Mouse (Mus musculus) midbrain, postnatal 0 days (tissue): ENCODE results near the gene AW822073. TPM values are rescaled to one million over a fixed set of nuclear protein-coding genes. Genes with fewer than 3 reads are reported as not detected.
"Not testable (repeated sequence)": the region's sequence is repeated elsewhere in the genome, so short reads cannot be mapped to it uniquely, and the experiment has no call there.

Experiments used
- ATAC-seq: fragments of 200-750 bp; cut with Nextera tagmentation; 2 replicates; pipeline ENCODE4 v1.8.0; 2017; ENCODE audit warnings: moderate number of reproducible peaks, mild to moderate bottlenecking, moderate TSS enrichment, moderate library complexity; ENCODE audit not compliant: low FRiP score
- DNase-seq: peaks from one replicate; pipeline ENCODE4 v3.0.0-alpha.2; 2015; ENCODE audit warnings: low spot score
- H3K27ac ChIP-seq: fragments of 300-500 bp; sonication (generic); 2 replicates; pipeline ENCODE4 v1.5.1; 2014; ENCODE audit warnings: low read depth, mild to moderate bottlenecking, low read length, mixed read lengths
- H3K27me3 ChIP-seq: fragments of 300-500 bp; sonication (generic); 2 replicates; pipeline ENCODE4 v1.6.1; 2014; ENCODE audit warnings: low read length, control low read depth, mixed read lengths; ENCODE audit not compliant: insufficient read depth
- H3K36me3 ChIP-seq: fragments of 300-500 bp; sonication (generic); 2 replicates; pipeline ENCODE4 v1.6.1; 2014; ENCODE audit warnings: low read length, control low read depth, mixed read lengths; ENCODE audit not compliant: insufficient read depth
- H3K4me1 ChIP-seq: fragments of 300-500 bp; sonication (generic); 2 replicates; pipeline ENCODE4 v1.6.1; 2014; ENCODE audit warnings: mild to moderate bottlenecking, control low read depth, antibody characterized with exemption, low read length, mixed read lengths; ENCODE audit not compliant: insufficient read depth
- H3K4me2 ChIP-seq: fragments of 300-500 bp; sonication (generic); 2 replicates; pipeline ENCODE4 v1.6.1; 2014; ENCODE audit warnings: low read depth, mild to moderate bottlenecking, low read length, mixed read lengths; ENCODE audit not compliant: poor library complexity, severe bottlenecking
- H3K4me3 ChIP-seq: fragments of 300-500 bp; sonication (generic); 2 replicates; pipeline ENCODE4 v1.5.1; 2014; ENCODE audit warnings: low read depth, mild to moderate bottlenecking, low read length, moderate library complexity
- H3K9ac ChIP-seq: fragments of 300-500 bp; sonication (generic); replicated peaks from 2 replicates; pipeline ENCODE4 v1.6.1; 2014; ENCODE audit warnings: mild to moderate bottlenecking, low read length, moderate library complexity, mixed read lengths; ENCODE audit not compliant: poor library complexity, severe bottlenecking
- H3K9me3 ChIP-seq: fragments of 300-500 bp; sonication (generic); 2 replicates; pipeline ENCODE4 v1.6.1; 2016; ENCODE audit warnings: low read length, control low read depth
- CTCF ChIP-seq: IDR thresholded peaks from 2 replicates; pipeline ENCODE4 v1.5.1; 2016; ENCODE audit warnings: antibody characterized with exemption, mild to moderate bottlenecking
- WGBS: fragments of 180-500 bp; shearing (Covaris S2); extraction: QIAGEN DNeasy Blood & Tissue Kit; methylation state at CpG from one replicate; pipeline ENCODE4 v1.1.7; 2014; 5-methylcytosine and 5-hydroxymethylcytosine counted together
- polyA plus RNA-seq: library from polyadenylated mRNA; unstranded; fragments of >200 nt; fragmentation: Nextera tagmentation; extraction: Ambion mirVana; gene quantifications from 2 replicates; pipeline ENCODE4 v1.2.1, GENCODE M21; 2015
- total RNA-seq: library from RNA; depleted of rRNA; stranded (reverse); fragments of >200 nt; gene quantifications from 2 replicates; pipeline ENCODE4 v1.2.3, GENCODE M21; 2014

Gene AW822073
- total and polyA plus RNA-seq, 2 experiments from 2014 or later, result not detected

DNA sequence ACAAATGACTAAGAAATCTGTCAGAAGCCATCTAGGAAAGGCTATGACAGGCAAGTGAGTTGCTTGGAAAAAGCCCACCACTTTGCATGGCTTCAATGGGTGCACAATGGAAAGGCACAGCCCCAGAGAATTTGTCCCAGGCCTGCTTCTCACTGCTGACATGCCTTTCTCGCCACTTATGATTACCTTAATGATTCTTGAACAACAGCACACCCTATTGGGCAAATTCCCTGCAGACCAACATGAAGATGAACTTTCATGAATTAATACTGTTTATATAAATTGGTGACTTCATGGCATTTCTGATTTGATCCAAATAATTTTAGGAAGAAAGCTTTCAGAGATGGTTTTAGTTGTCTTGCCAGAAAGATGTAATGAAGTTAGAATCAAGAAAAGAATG lies 24.8 kb upstream of the AW822073 start:
- Histone ChIP-seq H3K9ac (no peak overlapping the region), H3K27ac (no peak overlapping the region), H3K4me2 (no peak overlapping the region), H3K4me3 (no peak overlapping the region), H3K4me1 (no peaks in the 10 kb centered on the region; the same call in 1 of the 2 replicates), H3K36me3 (no peaks in the 10 kb centered on the region), H3K9me3 (no peaks in the 10 kb centered on the region), H3K27me3 (no peaks in the 10 kb centered on the region)
- WGBS, result 29% methylated on average over 1 of the region's 1 CpGs
- TF ChIP-seq CTCF, result no peak
- no peak for DNase-seq
- no peak for ATAC-seq

DNA sequence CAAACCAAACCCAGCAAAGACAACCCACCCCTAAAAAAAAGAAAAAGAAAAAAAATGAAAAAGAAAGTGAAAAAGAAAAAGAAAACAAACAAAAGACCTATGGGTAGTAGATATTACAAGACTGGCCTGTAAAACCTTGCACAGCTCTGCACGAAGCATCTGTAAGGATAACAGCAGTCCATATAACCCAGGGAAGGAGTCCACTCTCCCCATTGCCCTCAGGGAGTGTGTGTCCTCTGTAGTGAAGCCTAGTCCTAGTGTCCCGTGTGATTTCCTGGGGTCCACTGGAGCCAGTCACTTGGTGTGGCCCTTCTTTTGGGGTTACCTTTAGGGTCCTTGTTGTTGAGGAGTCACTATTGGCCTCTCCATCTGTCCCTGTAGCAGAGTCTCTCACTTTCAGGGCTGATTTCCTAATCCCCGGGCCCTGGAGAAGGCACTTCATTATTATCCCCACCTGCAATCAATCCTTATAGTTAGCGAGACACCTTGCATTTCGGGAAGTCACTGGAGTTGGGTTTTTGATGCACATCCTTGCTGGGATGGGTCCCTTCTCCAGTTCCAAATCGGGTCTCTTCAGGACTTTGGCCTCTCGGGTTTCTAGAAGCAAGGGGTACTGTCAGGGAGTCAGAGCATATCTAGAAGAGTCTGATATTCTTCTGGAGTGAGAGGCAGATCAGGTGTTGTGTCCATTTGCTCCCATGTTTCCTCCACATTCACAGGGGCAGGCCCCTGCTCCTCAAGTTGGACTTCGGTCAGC lies 14.4 kb upstream of the AW822073 start:
- 82% methylated on average over 7 of the region's 8 CpGs for WGBS
- peak; percentile 85 for ATAC-seq
- not testable (repeated sequence) for H3K4me3 ChIP-seq, H3K27me3 ChIP-seq, H3K4me2 ChIP-seq, H3K4me1 ChIP-seq, H3K9ac ChIP-seq, H3K27ac ChIP-seq, H3K36me3 ChIP-seq
- peak; percentile 27 for DNase-seq
- H3K9me3 ChIP-seq, result peaks cover 18% of the 10 kb centered on the region; the same call in 1 of the 2 replicates

GRCm38 (mm10) chr10:58236613-58237012 lies 11.9 kb upstream of the AW822073 start, which contains the start of gene Gm4981:
Gene Gm4981, minus strand, starts transcription at chr10:58236701.
- Histone ChIP-seq H3K27me3 (no peaks in the 10 kb centered on the region), H3K27ac (no peak within 1 kb of the TSS), H3K36me3 (no peaks in the 10 kb centered on the region), H3K4me3 (no peak within 1 kb of the TSS), H3K4me1 (no peaks in the 10 kb centered on the region), H3K4me2 (no peak within 1 kb of the TSS), H3K9me3 (peaks cover 27% of the 10 kb centered on the region), H3K9ac (no peak within 1 kb of the TSS)
- ATAC-seq, result no peak
- no peak for DNase-seq
- no peak for TF ChIP-seq CTCF
- 92% methylated on average over 10 of the region's 10 CpGs for WGBS

- H3K27me3 ChIP-seq, H3K36me3 ChIP-seq, DNase-seq, H3K9ac ChIP-seq, H3K27ac ChIP-seq, H3K4me3 ChIP-seq, ATAC-seq, H3K4me1 ChIP-seq, H3K4me2 ChIP-seq: not testable (repeated sequence)
- peaks cover 30% of the 10 kb centered on the region for H3K9me3 ChIP-seq
- 75% methylated on average over 4 of the region's 4 CpGs for WGBS
Observed at GRCm38 (mm10) chr10:58234985-58235384, 10.3 kb upstream of the AW822073 start.

DNA sequence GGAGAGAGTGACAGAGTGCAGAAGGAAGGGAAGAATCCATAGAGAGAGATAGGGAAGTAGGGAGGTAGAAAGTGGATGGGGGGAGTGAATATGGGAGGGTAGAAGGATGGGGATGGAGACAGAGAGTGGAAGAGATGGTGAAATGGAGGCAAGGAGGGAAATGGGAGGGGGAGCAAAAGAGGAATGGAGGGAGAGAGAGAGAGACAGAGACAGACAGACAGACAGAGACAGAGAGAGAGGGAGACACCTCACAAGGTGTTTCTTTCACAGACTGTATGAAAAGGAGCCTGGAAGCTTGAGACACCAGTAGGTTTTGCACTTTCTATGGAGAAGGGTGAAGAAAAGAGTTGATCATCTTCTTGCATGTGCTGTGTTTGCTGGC lies 9.0 kb upstream of the AW822073 start:
- not testable (repeated sequence) for H3K9ac ChIP-seq, DNase-seq, H3K27me3 ChIP-seq, H3K4me2 ChIP-seq, H3K27ac ChIP-seq, H3K4me1 ChIP-seq, H3K4me3 ChIP-seq, ATAC-seq, H3K36me3 ChIP-seq
- H3K9me3 ChIP-seq, result peaks cover 23% of the 10 kb centered on the region

GRCm38 (mm10) chr10:58233054-58233739 lies 8.5 kb upstream of the AW822073 start:
- H3K9me3 ChIP-seq, result peaks cover 23% of the 10 kb centered on the region
- DNase-seq, H3K4me3 ChIP-seq, H3K27me3 ChIP-seq, H3K4me1 ChIP-seq, H3K9ac ChIP-seq, H3K36me3 ChIP-seq, H3K27ac ChIP-seq, H3K4me2 ChIP-seq: not testable (repeated sequence)
- peak; percentile 50 for ATAC-seq
- 79% methylated on average over 9 of the region's 10 CpGs for WGBS

DNA sequence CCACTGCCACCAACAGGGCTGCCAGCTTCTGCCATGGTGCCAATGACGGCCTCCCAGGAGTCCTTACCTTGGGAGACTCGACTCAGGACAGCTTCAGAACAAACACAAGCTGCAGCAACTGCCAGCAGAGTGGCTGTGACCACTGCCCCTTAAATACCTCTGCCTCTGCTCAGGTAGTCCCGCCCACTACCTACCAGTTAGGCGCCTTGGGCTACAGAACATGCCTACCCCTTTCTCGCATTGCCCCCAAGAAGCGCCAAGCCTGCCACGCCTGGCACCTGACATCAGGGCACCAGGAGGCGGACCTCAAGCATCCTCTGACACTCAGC lies 7.9 kb upstream of the AW822073 start, which contains the start of gene Duxf3:
TSS of gene Duxf3 (minus strand) at position 35 of the 329 bp plus-strand sequence.
- H3K9ac ChIP-seq, H3K4me2 ChIP-seq, H3K27me3 ChIP-seq, H3K4me1 ChIP-seq, H3K27ac ChIP-seq, H3K4me3 ChIP-seq, H3K36me3 ChIP-seq, DNase-seq: not testable (repeated sequence)
- peaks cover 23% of the 10 kb centered on the region for H3K9me3 ChIP-seq
- WGBS, result 78% methylated on average over 6 of the region's 8 CpGs
- peak; percentile 38 for ATAC-seq

- H3K9ac ChIP-seq, H3K4me1 ChIP-seq, H3K4me3 ChIP-seq, H3K27me3 ChIP-seq, H3K27ac ChIP-seq, H3K36me3 ChIP-seq, H3K4me2 ChIP-seq: not testable (repeated sequence)
- WGBS, result 88% methylated on average over 31 of the region's 35 CpGs
- ATAC-seq, result peak; percentile 81
- DNase-seq, result peak; percentile 45
- H3K9me3 ChIP-seq, result peaks cover 23% of the 10 kb centered on the region
Observed at GRCm38 (mm10) chr10:58231779-58232640, 7.3 kb upstream of the AW822073 start.
